Mouse (Mus musculus): ENCODE measurements around the gene Rars. TPM values are rescaled to one million over a fixed set of nuclear protein-coding genes. Genes with fewer than 3 reads are reported as not detected.

The Rars gene
- polyA plus RNA-seq (2014; fragmentation: Nextera tagmentation; extraction: Ambion mirVana): 82.4 and 89.2 TPM in 2 replicates

GRCm38 (mm10) chr11:35834022-35834760, at the start of gene Rars:
Rars (minus strand) TSS chr11:35834506.
- Histone ChIP-seq H3K9ac (ENCODE audit: low read depth, low read length) (peak within 1 kb of the TSS; percentile 94), H3K27me3 (ENCODE audit: control insufficient read depth, insufficient read depth, low read length) (no peaks in the 10 kb centered on the region), H3K27ac (ENCODE audit: low read depth, low read length) (peak within 1 kb of the TSS; percentile 41; the same call in 1 of the 2 replicates), H3K36me3 (ENCODE audit: control insufficient read depth, insufficient read depth, low read length) (peaks cover 16% of the 10 kb centered on the region), H3K4me2 (peak within 1 kb of the TSS; percentile 78), H3K4me3 (ENCODE audit: low read depth, low read length) (peak within 1 kb of the TSS; percentile 99), H3K4me1 (ENCODE audit: control insufficient read depth, insufficient read depth, low read length) (peaks cover 11% of the 10 kb centered on the region), H3K9me3 (replicated peaks; ENCODE audit: control insufficient read depth, low read length) (no peaks in the 10 kb centered on the region)
- ATAC-seq (replicated peaks; ENCODE audit: insufficient number of reproducible peaks, low FRiP score, low TSS enrichment): peak; percentile 77
- 1% methylated on average over 46 of the region's 46 CpGs for WGBS (ENCODE audit: insufficient replicate concordance)

- Histone ChIP-seq H3K9ac (ENCODE audit: low read depth, low read length) (no peak overlapping the region), H3K27ac (ENCODE audit: low read depth, low read length) (no peak overlapping the region), H3K4me1 (ENCODE audit: control insufficient read depth, insufficient read depth, low read length) (peaks cover 13% of the 10 kb centered on the region), H3K9me3 (replicated peaks; ENCODE audit: control insufficient read depth, low read length) (no peaks in the 10 kb centered on the region), H3K4me2 (no peak overlapping the region), H3K4me3 (ENCODE audit: low read depth, low read length) (no peak overlapping the region), H3K36me3 (ENCODE audit: control insufficient read depth, insufficient read depth, low read length) (no peaks in the 10 kb centered on the region; the same call in 1 of the 2 replicates), H3K27me3 (ENCODE audit: control insufficient read depth, insufficient read depth, low read length) (no peaks in the 10 kb centered on the region)
- no peak for ATAC-seq (replicated peaks; ENCODE audit: insufficient number of reproducible peaks, low FRiP score, low TSS enrichment)
- 88% methylated on average over 6 of the region's 6 CpGs for WGBS (ENCODE audit: insufficient replicate concordance)
Observed at GRCm38 (mm10) chr11:35882777-35883176, 48.5 kb upstream of the Rars start.

GRCm38 (mm10) chr11:35878559-35878897, 44.2 kb upstream of the Rars start:
- peak overlapping the region; percentile 64 for H3K27ac ChIP-seq (ENCODE audit: low read depth, low read length)
- 31% methylated on average over 4 of the region's 4 CpGs for WGBS (ENCODE audit: insufficient replicate concordance)
- no peaks in the 10 kb centered on the region for H3K9me3 ChIP-seq (replicated peaks; ENCODE audit: control insufficient read depth, low read length)
- H3K4me1 ChIP-seq (ENCODE audit: control insufficient read depth, insufficient read depth, low read length): peaks cover 25% of the 10 kb centered on the region
- H3K36me3 ChIP-seq (ENCODE audit: control insufficient read depth, insufficient read depth, low read length): no peaks in the 10 kb centered on the region; the same call in 1 of the 2 replicates
- H3K9ac ChIP-seq (ENCODE audit: low read depth, low read length): 0 out of 2 replicates have a peak overlapping the region, but pooled peaks have one; percentile 5
- no peak for ATAC-seq (replicated peaks; ENCODE audit: insufficient number of reproducible peaks, low FRiP score, low TSS enrichment)
- H3K4me3 ChIP-seq (ENCODE audit: low read depth, low read length): no peak overlapping the region
- no peak overlapping the region for H3K4me2 ChIP-seq
- peaks cover 6% of the 10 kb centered on the region; the same call in 1 of the 2 replicates for H3K27me3 ChIP-seq (ENCODE audit: control insufficient read depth, insufficient read depth, low read length)

DNA sequence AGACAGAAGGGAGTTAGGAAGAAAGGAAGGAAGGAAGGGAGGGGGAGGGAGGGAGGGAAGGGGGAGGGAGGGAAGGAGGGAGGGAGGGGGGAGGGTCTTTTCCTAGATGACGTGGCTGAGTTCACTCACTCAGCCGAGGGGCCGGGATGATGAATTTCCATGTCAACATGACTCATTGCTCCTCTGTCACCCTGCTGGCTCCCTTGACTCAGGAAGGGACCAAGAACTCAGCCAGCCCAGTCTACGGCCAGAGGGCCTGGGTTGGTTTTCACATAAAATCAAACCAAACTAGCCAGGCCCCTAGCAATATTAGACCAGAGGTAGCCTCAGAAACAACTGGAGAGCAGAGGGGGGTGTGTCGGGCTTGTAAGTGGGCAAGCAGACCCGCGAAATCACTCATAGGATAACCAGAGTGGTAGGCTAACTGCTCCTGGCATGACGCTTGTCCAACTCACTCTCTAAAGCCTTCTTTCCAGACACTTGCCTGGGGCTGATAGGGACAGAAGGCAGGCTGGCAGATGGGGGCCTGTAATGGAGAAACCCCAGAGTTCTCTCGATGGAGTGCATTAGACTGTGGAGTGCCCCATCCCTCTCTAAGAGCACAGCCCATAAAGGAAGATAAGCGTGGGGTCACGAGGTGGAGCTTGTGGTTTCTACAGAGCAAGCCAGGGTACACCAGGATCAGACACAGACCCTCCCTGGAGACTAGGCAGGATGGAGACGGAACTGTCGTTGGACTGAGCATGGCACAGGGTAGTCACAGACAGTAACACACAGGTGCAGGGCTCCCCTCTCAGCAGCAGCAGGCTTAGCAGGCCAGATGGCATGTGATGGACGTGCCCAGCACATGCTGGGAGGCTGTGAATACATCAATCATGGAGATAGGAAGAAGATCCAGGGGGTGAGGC, 43.6 kb upstream of the Rars start:
- Histone ChIP-seq H3K4me3 (ENCODE audit: low read depth, low read length) (no peak overlapping the region), H3K4me1 (ENCODE audit: control insufficient read depth, insufficient read depth, low read length) (peaks cover 26% of the 10 kb centered on the region), H3K9ac (ENCODE audit: low read depth, low read length) (0 out of 2 replicates have a peak overlapping the region, but pooled peaks have one; percentile 5), H3K4me2 (no peak overlapping the region; the same call in 1 of the 2 replicates), H3K27me3 (ENCODE audit: control insufficient read depth, insufficient read depth, low read length) (peaks cover 6% of the 10 kb centered on the region; the same call in 1 of the 2 replicates), H3K27ac (ENCODE audit: low read depth, low read length) (peak overlapping the region; percentile 64), H3K9me3 (replicated peaks; ENCODE audit: control insufficient read depth, low read length) (no peaks in the 10 kb centered on the region), H3K36me3 (ENCODE audit: control insufficient read depth, insufficient read depth, low read length) (no peaks in the 10 kb centered on the region; the same call in 1 of the 2 replicates)
- ATAC-seq (replicated peaks; ENCODE audit: insufficient number of reproducible peaks, low FRiP score, low TSS enrichment): peak; percentile 36; the same call in 1 of the 2 replicates
- WGBS (ENCODE audit: insufficient replicate concordance): 27% methylated on average over 14 of the region's 14 CpGs

GRCm38 (mm10) chr11:35873624-35874244, 39.4 kb upstream of the Rars start:
- no peak for ATAC-seq (replicated peaks; ENCODE audit: insufficient number of reproducible peaks, low FRiP score, low TSS enrichment)
- Histone ChIP-seq H3K9ac (ENCODE audit: low read depth, low read length) (no peak overlapping the region), H3K36me3 (ENCODE audit: control insufficient read depth, insufficient read depth, low read length) (no peaks in the 10 kb centered on the region), H3K27me3 (ENCODE audit: control insufficient read depth, insufficient read depth, low read length) (peaks cover 6% of the 10 kb centered on the region; the same call in 1 of the 2 replicates), H3K4me2 (peak overlapping the region; percentile 31), H3K9me3 (replicated peaks; ENCODE audit: control insufficient read depth, low read length) (no peaks in the 10 kb centered on the region), H3K27ac (ENCODE audit: low read depth, low read length) (no peak overlapping the region), H3K4me3 (ENCODE audit: low read depth, low read length) (0 out of 2 replicates have a peak overlapping the region, but pooled peaks have one; percentile 1), H3K4me1 (ENCODE audit: control insufficient read depth, insufficient read depth, low read length) (peaks cover 23% of the 10 kb centered on the region)
- WGBS (ENCODE audit: insufficient replicate concordance): 31% methylated on average over 21 of the region's 21 CpGs

- H3K4me2 ChIP-seq: no peak overlapping the region
- no peak overlapping the region for H3K4me3 ChIP-seq (ENCODE audit: low read depth, low read length)
- peaks cover 15% of the 10 kb centered on the region; the same call in 1 of the 2 replicates for H3K4me1 ChIP-seq (ENCODE audit: control insufficient read depth, insufficient read depth, low read length)
- no peak overlapping the region for H3K9ac ChIP-seq (ENCODE audit: low read depth, low read length)
- H3K9me3 ChIP-seq (replicated peaks; ENCODE audit: control insufficient read depth, low read length): no peaks in the 10 kb centered on the region
- peaks cover 5% of the 10 kb centered on the region; the same call in 1 of the 2 replicates for H3K27me3 ChIP-seq (ENCODE audit: control insufficient read depth, insufficient read depth, low read length)
- H3K27ac ChIP-seq (ENCODE audit: low read depth, low read length): no peak overlapping the region
- 73% methylated on average over 9 of the region's 9 CpGs for WGBS (ENCODE audit: insufficient replicate concordance)
- H3K36me3 ChIP-seq (ENCODE audit: control insufficient read depth, insufficient read depth, low read length): no peaks in the 10 kb centered on the region
- ATAC-seq (replicated peaks; ENCODE audit: insufficient number of reproducible peaks, low FRiP score, low TSS enrichment): no peak
Observed at GRCm38 (mm10) chr11:35870961-35871360, 36.7 kb upstream of the Rars start.

GRCm38 (mm10) chr11:35866140-35866539, 31.8 kb upstream of the Rars start:
- peaks cover 17% of the 10 kb centered on the region for H3K4me1 ChIP-seq (ENCODE audit: control insufficient read depth, insufficient read depth, low read length)
- H3K36me3 ChIP-seq (ENCODE audit: control insufficient read depth, insufficient read depth, low read length): no peaks in the 10 kb centered on the region
- peak; percentile 33; the same call in 1 of the 2 replicates for ATAC-seq (replicated peaks; ENCODE audit: insufficient number of reproducible peaks, low FRiP score, low TSS enrichment)
- H3K27ac ChIP-seq (ENCODE audit: low read depth, low read length): peak overlapping the region; percentile 42
- H3K9ac ChIP-seq (ENCODE audit: low read depth, low read length): no peak overlapping the region; the same call in 1 of the 2 replicates
- no peak overlapping the region for H3K4me3 ChIP-seq (ENCODE audit: low read depth, low read length)
- H3K9me3 ChIP-seq (replicated peaks; ENCODE audit: control insufficient read depth, low read length): no peaks in the 10 kb centered on the region
- peak overlapping the region; percentile 15; the same call in 1 of the 2 replicates for H3K4me2 ChIP-seq
- WGBS (ENCODE audit: insufficient replicate concordance): 43% methylated on average over 7 of the region's 7 CpGs
- H3K27me3 ChIP-seq (ENCODE audit: control insufficient read depth, insufficient read depth, low read length): no peaks in the 10 kb centered on the region

Measured in heart, embryonic 11.5 days (tissue).